Mouse (Mus musculus): Measurements from ENCODE around the gene AI661453.
"Not testable (repeated sequence)": the region's sequence is repeated elsewhere in the genome, so short reads cannot be mapped to it uniquely, and the experiment has no call there.

Gene AI661453

DNA sequence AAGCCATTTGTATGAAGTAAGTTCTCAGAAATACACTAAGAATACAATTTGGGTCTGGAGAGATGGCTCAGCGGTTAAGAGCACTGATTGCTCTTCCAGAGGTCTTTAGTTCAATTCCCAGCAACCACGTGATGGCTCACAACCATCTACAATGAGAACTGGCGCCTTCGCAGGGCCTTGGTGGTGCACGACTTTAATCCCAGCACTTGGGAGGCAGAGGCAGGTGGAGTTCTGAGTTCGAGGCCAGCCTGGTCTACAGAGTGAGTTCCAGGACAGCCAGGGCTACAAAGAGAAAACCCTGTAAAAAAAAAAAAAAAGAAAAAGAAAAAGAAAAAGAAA lies 66.3 kb downstream of the AI661453 start:
- not testable (repeated sequence) for DNase-seq (ENCODE audit: low spot score)

DNA sequence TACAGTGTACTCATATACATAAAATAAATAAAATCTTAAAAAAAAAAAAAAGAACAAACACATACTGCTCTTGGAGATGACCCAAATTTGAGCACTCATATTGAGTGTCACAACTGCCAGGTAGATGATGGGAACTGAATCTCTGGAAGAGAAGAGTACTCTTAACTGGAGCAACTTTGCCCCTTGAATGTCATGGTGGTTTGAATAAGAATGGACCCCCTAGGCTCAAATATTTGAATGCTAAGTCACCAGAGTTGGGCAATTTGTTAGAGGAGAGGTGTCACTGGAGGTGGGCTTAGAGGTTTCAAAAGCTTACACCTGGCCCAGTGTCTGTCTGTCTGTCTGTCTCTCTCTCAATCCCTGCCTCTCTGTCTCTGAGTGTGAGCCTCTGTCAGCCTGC lies 67.3 kb downstream of the AI661453 start:
- DNase-seq (ENCODE audit: low spot score): no peak

DNA sequence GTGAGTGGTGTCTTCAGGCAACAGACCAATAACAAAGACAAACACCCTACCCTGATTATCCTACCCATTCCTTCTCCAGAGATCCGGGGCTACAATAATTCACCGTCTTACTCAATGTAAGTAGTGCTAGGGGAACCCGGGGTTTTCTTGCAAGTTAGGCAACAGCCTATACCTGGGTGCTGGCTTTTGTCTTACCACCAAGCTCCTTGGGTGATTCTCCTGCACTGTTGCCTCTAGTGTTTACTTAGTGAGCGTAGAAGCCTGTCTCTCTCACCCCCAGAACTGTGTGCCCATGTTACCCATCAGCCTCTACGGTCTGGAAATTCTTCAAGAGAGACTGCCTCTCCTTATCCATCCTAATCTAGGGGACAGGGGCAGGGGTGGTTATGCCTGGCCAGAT lies 67.8 kb downstream of the AI661453 start:
- no peak for DNase-seq (ENCODE audit: low spot score)

DNA sequence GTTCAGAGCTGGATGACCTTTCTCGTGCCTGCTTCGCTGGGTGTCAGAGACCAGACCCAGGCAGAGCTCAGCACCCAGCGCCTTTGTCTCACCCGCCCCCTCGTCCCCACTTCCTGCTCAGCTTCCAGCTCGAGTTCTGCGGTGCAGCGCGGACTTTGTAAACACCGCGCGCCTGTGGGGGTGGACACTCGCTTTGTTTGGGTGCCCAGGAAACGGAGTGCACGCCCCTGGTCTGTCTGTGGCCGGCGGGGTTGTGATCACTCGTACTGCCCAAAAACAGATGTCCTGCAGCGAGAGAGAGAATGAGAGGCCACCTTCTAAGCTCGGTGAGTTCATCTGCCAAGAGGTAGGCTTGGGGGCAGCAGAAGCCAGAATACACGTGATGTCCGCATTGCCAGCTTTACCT lies 68.5 kb downstream of the AI661453 start, which contains the start of gene Ccnd3:
Ccnd3 (plus strand) TSS at position 111 of the 406 bp plus-strand sequence.
- DNase-seq (ENCODE audit: low spot score): no peak

DNA sequence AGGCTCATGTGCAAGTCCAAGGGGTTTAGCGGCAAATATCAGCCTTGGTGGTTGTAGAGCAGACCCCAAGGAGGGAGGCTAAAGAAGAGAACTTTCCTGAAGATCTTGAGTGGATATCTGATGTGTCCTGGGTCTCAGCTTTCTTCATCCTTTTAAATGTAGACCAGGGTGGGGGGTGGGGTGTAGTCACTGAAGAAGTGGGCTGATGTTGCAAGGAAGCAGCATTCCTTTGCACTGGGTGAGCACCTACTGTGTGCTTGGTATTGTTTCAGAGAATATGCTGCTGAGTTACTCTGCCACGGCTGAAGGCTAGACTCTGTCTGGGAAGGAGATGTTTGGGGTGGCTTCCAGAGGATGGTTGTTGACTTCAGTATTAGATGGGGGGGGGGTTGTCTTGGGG lies 69.2 kb downstream of the AI661453 start:
- DNase-seq (ENCODE audit: low spot score): no peak

DNA sequence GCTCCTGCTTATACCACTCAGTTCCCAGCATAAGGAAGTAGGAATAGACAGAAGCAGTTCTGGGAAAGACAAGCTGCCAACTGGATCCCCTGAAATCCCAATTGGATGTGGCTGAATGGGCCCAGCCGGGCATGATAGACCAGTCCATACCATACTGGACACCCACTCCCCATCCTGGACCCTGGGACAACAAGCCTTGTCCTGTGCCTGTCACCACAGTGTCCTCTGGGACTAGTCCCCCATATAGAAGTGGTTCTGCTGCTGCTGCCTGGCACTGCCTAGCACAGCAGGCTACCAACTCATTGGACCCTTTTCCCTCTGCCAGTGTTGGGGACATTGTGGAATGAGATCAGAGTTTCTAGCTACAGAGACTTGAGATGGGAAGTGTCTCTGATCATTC lies 69.6 kb downstream of the AI661453 start:
- DNase-seq (ENCODE audit: low spot score): no peak

DNA sequence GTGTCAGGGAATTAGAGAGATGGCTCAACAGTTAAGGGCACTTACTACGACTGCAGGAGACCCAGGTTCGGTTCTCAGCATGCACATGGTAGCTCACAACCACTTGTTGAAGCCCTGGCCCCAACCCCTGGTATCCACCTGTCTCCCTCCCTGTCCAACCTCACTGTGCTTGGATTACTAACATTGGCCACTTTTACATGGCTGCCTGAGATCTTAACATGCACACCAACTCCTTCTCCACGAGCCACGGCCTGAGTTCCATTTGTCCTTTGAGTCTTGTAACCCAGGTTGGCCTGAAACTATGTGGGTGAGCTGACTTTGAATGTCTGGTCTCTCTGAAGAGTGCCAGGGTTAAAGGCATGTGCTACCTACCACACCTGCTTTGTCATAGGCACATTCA lies 70.3 kb downstream of the AI661453 start:
- no peak for DNase-seq (ENCODE audit: low spot score)

DNA sequence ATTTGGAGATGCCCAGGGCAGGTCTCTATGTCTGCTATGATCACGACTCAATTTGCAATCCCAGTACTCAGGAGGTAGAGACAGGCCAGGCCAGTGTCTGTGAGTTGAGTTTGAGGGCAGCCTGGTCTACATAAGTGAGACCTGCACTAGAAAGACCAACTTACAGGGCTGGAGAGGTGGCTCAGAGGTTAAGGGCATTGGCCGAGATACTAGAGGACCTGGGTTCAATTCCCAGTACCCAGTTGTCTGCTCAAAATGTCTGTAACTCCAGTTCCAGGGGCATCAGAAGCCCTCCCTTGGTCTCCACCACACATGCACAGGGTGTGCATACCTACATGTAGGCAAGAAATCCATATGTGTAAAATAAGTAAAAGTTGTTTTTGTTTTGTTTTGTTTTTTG lies 71.1 kb downstream of the AI661453 start:
- DNase-seq (ENCODE audit: low spot score): no peak

DNA sequence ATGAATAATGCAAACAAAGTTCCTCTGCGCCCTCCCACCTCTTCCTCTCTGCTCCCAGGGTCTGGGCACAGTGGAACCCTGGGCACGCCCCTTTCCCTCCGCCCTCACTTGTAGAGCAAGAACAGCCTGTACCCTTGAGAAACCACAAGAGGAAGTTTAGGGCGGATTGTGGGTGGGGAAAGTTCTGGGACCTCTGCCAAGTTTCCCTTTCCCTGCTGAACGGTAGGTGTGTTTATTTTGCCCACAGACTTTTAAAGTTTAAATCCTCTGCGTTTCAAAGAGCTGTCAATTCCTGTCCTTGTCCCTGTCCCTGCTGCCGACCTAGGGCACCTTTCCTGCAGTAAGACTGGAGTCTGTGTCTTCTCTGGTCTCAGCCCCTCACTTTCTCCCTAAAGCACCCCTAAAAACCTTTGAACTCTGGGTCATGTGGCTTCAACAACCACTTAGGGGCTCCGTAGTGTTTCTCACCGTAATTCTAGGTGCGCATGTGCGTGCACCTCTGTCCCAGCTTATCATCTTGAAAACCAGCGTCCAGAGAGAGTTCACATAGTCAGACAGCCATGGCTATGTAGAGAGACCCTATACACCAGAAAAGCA lies 71.7 kb downstream of the AI661453 start:
- DNase-seq (ENCODE audit: low spot score): peak; percentile 81

DNA sequence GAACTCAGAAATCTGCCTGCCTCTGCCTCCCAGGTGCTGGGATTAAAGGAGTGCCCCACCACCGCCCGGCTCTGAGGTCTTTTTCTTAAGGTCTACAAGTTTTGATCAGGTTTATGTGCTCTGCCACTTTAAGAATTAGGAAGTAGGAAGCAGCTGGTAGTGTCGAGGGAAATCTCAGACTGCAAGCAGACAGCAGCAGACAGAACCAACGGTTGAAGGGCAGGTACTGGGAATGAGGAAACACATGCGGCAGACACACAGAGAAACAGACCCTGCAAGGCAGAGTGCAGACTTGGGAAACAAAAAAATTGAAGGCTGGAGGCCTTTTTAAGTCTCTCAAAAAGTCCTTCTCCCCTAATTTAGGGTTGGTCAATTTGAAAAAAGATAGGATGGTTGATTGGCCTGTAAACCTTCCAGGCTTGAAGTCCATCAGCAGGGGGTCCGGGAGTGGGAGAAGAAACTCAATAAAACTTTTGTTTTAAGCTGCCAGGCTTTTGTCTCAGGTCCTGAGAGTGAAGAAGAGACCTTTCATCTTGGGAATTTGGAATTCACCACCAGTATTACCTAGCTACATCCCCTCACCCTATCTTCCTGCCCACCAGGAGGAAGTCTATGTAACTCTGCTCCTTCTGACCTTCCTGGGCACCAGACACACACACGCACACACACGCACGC lies 72.8 kb downstream of the AI661453 start:
- no peak for DNase-seq (ENCODE audit: low spot score)

DNA sequence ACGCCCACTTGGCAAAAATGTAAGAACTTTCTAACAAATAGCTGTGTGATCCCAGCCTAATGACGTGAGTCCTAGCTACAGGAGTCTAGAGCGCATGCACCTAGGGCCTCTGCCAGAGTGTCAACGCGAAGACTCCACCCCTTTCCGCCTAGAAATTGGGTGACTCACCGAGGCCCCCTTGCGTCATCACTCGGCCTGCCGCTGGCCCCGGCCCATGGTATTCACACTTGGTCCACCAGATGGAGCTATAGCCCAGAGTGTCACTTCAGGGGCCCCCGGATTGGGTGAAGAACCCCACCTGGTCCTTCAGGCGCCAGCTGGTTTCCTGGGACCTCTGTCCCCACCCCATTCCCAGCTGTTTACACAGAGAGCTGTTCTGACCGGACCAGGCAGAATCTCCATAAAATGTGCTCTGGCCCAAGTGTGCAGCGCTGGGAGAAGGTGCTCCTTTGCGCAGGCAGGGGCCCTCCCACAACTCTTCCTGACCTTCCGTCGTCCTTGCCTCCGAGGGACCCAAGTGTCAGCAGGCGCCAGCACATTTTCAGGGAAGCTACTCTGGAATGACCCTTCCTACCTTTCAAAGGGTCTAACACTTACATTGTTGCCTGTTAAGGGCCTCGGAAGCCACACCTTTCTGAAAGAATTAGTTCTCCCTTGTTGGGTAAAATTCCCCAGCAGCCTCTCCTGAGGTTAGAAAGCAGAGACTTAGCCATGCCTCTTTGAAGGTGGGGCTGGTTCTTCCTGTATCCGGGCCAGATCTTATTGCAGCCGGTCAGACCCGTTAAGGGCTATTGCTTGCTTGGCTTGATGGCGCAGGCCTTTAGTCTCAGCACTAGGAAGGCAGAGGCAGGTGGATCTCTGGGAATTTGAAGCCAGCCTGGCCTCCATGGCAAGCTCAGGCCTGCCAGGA lies 75.0 kb downstream of the AI661453 start:
- DNase-seq (ENCODE audit: low spot score): peak; percentile 99

DNA sequence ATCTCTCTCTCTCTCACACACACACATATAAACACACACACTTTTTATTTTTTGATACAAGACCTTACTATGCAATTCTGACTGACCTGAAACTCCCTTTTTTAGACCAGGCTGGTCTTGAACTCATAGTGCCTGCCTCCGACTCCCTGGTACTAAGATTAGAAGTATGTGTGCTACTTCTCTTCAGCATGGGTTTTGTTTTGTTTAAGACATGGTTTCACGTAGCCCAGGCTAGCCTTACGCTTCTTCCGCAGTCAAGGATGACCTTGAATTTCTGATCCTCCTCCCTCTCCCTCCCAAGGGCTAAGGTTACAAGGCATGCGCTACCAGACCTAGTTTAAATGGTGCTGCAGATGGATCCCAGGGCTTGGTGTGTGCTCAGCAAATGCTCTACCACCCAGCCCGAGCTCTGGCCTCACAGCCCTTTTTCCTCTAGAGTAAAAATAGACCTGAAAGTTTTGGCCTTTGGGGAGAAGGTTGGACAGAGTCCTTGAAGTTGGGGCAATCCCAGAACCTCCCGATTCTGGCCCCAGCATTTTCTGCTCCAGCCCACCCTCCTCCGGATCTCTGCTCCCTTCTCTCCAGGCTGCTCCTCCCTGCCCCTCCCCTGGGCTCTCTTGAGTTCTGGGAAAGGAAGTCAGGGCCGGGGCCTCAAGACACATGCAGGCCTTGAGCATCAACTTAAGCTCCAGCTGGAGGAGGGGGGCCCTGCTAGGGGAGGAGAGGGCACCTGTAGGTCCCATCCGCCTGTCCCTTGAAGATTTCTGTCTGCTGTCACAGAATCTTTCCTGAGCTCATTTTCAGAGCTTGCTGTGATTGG lies 76.8 kb downstream of the AI661453 start:
- DNase-seq (ENCODE audit: low spot score): no peak

DNA sequence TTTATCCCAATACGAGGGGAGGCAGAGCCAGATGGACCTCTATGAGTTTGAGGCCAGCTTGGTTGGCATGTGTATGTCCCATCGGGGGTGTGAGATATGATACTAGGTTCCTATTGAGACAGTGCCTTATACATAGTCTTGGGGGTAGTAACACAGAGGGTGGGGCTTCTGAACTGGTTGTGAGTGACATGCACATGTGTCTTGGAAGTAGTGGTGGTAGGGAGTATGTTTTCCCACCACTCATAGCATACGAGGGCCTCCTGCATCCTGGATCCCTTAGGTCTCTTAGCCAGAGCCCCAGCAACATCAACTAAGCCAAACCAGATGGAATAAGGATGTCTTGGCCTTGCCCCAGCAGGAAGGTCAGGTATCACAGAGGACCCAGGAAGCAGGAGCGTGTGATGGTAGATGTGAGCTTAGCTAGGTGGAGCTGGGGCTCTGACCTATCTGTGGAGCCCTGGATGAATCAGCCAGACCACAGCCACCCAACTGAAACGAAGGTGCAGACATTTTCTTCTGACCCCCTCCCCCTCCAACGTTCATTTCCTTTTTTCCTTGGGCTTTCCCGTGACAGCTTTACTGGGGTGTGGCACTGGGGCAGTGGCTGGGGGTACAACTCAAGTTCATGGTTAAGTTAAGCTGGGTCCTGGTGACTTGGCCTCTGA lies 78.9 kb downstream of the AI661453 start:
- DNase-seq (ENCODE audit: low spot score): no peak

DNA sequence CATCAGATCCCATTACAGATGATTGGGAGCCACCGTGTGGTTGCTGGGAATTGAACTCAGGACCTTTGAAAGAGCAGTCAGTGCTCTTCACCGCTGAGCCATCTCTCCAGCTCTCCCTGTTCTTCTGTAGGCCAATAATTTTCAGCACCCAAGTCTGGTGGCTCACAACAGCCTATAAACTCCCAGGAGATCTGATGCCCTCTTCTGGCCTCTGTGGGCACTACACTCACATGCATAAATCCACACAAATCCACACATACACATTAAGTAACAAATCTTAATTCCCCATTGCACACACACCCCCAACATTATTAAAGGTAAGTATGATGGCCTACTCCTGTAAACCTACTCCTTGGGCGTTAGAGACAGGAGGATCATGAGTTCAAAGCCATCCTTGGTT lies 79.8 kb downstream of the AI661453 start:
- DNase-seq (ENCODE audit: low spot score): no peak

DNA sequence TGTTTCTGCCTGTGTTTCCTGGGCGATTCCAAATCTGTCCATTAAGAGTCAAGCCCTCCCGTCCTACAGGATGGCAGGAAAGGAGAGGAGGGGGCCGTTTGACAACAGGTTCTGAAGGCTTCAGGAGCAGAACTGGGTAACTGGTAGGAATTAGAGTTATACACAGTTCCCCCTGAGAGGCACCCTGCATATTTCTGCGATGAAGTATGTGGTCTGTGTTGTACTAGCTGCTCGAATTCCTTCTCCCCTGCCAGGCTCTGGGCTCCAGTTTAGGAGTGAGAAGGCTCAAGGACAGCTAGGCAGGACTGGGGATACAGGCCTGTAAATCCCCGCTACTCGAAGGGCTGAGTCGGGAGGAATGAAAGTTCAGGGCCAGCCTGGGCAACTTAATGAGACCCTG lies 81.8 kb downstream of the AI661453 start:
- no peak for DNase-seq (ENCODE audit: low spot score)

All from layer of hippocampus, adult 9-10 months (tissue).